ENCODE assay signal across 9 mouse cellular contexts in the genomic region with DNA sequence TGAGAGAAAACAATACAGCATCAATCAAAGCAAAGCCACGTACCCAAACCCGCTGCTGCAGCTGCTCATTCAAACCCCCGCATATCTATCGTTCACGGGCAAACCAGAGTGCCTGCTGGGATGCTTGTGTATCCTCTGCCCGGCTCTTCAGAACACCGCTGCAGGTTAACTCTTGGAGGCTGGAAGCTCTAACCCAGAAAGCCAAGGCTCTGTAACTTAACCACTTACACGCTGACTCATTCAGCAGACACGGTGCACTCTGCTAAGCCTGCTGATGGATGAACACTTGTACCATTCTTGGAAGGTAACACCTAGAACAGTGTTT. TPM values are rescaled to one million over a fixed set of nuclear protein-coding genes. Genes with fewer than 3 reads are reported as not detected.
A peak's percentile ranks its signal among the peaks of the same experiment; 100 is the strongest.
DNase-seq lines count a peak whose midpoint lies in the region; ATAC-seq lines count a peak whose summit lies in the region.
"Had no signal": no experiment of that assay in that cellular context is flagged by ENCODE, and none has a peak within 500 bp of the region (broad histone marks: within the 10 kb centered on the region; RNA-seq: fewer than 3 reads in every experiment).

No protein-coding gene starts in this region.

- ATAC-seq in heart, embryonic 11.5 days (replicated peaks; ENCODE audit: insufficient number of reproducible peaks, low FRiP score, low TSS enrichment): no peak
- peak; percentile 35; the same call in 1 of the 2 replicates for ATAC-seq in forebrain, embryonic 14.5 days
- no peak for ATAC-seq in limb, embryonic 12.5 days (ENCODE audit: insufficient number of reproducible peaks, insufficient read depth, low FRiP score, low TSS enrichment, low read depth)

- H3K9me3 ChIP-seq in heart, embryonic 11.5 days (replicated peaks; ENCODE audit: control insufficient read depth, low read length): no peaks in the 10 kb centered on the region
- no peaks in the 10 kb centered on the region for H3K9me3 ChIP-seq in forebrain, embryonic 14.5 days (replicated peaks; ENCODE audit: control insufficient read depth, low read length)
- H3K9me3 ChIP-seq in limb, embryonic 12.5 days: no peaks in the 10 kb centered on the region

- H3K36me3 ChIP-seq in heart, embryonic 11.5 days (ENCODE audit: control insufficient read depth, insufficient read depth, low read length): no peaks in the 10 kb centered on the region
- no peaks in the 10 kb centered on the region for H3K36me3 ChIP-seq in forebrain, embryonic 14.5 days (ENCODE audit: control insufficient read depth, insufficient read depth, low read length)
- H3K36me3 ChIP-seq in limb, embryonic 12.5 days: no peaks in the 10 kb centered on the region

- no peaks in the 10 kb centered on the region for H3K27me3 ChIP-seq in heart, embryonic 11.5 days (ENCODE audit: control insufficient read depth, insufficient read depth, low read length)
- no peaks in the 10 kb centered on the region for H3K27me3 ChIP-seq in forebrain, embryonic 14.5 days (replicated peaks; ENCODE audit: control insufficient read depth, insufficient read depth, low read length)
- peaks cover 8% of the 10 kb centered on the region; the same call in 1 of the 2 replicates for H3K27me3 ChIP-seq in limb, embryonic 12.5 days
- H3K27me3 ChIP-seq: CH12.LX had no signal

- peak overlapping the region; percentile 12; the same call in 1 of the 2 replicates for H3K9ac ChIP-seq in heart, embryonic 11.5 days (ENCODE audit: low read depth, low read length)
- peak overlapping the region; percentile 53 for H3K9ac ChIP-seq in forebrain, embryonic 14.5 days (ENCODE audit: low read length)
- no peak overlapping the region for H3K9ac ChIP-seq in limb, embryonic 12.5 days (replicated peaks)

- no peak overlapping the region; the same call in 1 of the 2 replicates for H3K4me3 ChIP-seq in heart, embryonic 11.5 days (ENCODE audit: low read depth, low read length)
- H3K4me3 ChIP-seq in forebrain, embryonic 14.5 days (ENCODE audit: low read depth, low read length): peak overlapping the region; percentile 31
- no peak overlapping the region for H3K4me3 ChIP-seq in limb, embryonic 12.5 days (replicated peaks)

- WGBS in heart, embryonic 11.5 days (ENCODE audit: insufficient replicate concordance): 6% methylated on average over 9 of the region's 9 CpGs
- 6% methylated on average over 9 of the region's 9 CpGs for WGBS in forebrain, embryonic 14.5 days
- 12% methylated on average over 9 of the region's 9 CpGs for WGBS in limb, embryonic 12.5 days

- peaks cover 6% of the 10 kb centered on the region; the same call in 1 of the 2 replicates for H3K4me1 ChIP-seq in heart, embryonic 11.5 days (ENCODE audit: control insufficient read depth, insufficient read depth, low read length)
- no peaks in the 10 kb centered on the region for H3K4me1 ChIP-seq in forebrain, embryonic 14.5 days (ENCODE audit: control insufficient read depth, insufficient read depth, low read length)
- peaks cover 9% of the 10 kb centered on the region for H3K4me1 ChIP-seq in limb, embryonic 12.5 days (replicated peaks)

- H3K4me2 ChIP-seq in heart, embryonic 11.5 days: peak overlapping the region; percentile 55
- H3K4me2 ChIP-seq in forebrain, embryonic 14.5 days (ENCODE audit: low read length): peak overlapping the region; percentile 53
- peak overlapping the region; percentile 44 for H3K4me2 ChIP-seq in limb, embryonic 12.5 days

- no peak overlapping the region for H3K27ac ChIP-seq in heart, embryonic 11.5 days (ENCODE audit: low read depth, low read length)
- H3K27ac ChIP-seq in forebrain, embryonic 14.5 days (ENCODE audit: low read depth, low read length): no peak overlapping the region
- H3K27ac ChIP-seq in limb, embryonic 12.5 days: no peak overlapping the region

- no peak for DNase-seq in heart, adult 9 months (ENCODE audit: low spot score in 2 of 2)
- peak; percentile 28 for DNase-seq in R1 (ENCODE audit: low read depth, low spot score)
- DNase-seq in forebrain, embryonic 14.5 days (ENCODE audit: low spot score): peak; percentile 38
- no peak for DNase-seq in adrenal gland, postnatal 14 days
- no peak for DNase-seq in thymus, postnatal 4 days
- no peak for DNase-seq in gastrocnemius, adult 18-20 months (ENCODE audit: low spot score)

RNA-seq across cellular contexts. Expression of gene Asah2, which starts 5.1 kb away (rescaled TPM):
- polyA plus RNA-seq in heart, embryonic 11.5 days (2014; fragmentation: Nextera tagmentation; extraction: Ambion mirVana): 3.1 and 3.3 TPM in 2 replicates
- 0.27 and 0.48 TPM in 2 replicates for polyA plus RNA-seq in forebrain, embryonic 14.5 days (2014; fragmentation: Nextera tagmentation; extraction: Ambion mirVana)
- 1.0 and 1.3 TPM in 2 replicates for polyA plus RNA-seq in limb, embryonic 12.5 days (2016; fragmentation: Nextera tagmentation; extraction: Ambion mirVana)
- total RNA-seq in adrenal gland, postnatal 14 days (2021): 17.8 and 20.2 TPM in 2 replicates
- total RNA-seq in gastrocnemius, adult 18-20 months (2021): 1 to 10 TPM; 5.9 to 7.4 TPM

Comparison
In these comparisons a context has a peak if more than half of its experiments do, and no peak if none do; other contexts are left out.
1. DNase-seq: peak in R1 (single experiment) and forebrain, embryonic 14.5 days (single experiment); none in heart, adult 9 months (0 of 2), adrenal gland, postnatal 14 days (single experiment), thymus, postnatal 4 days (single experiment) and gastrocnemius, adult 18-20 months (single experiment).
2. Peak in every context shown above with its lines, with median percentiles within 50 percentile points of each other: H3K4me2 ChIP-seq.